Mouse (Mus musculus): ENCODE results near the gene C8g. TPM values are rescaled to one million over a fixed set of nuclear protein-coding genes. Genes with fewer than 3 reads are reported as not detected.

C8g gene
- polyA plus RNA-seq, 1 experiment from 2014 or later = 5.2 TPM

- no peak for ATAC-seq
- POLR2A ChIA-PET = interaction anchor here (1.0 kb wide), 1 partner anchor 40 kb away, joined by 3 read pairs; no protein-coding TSS in a partner anchor
- no peaks in the 10 kb centered on the region for H3K27me3 ChIP-seq
- in situ Hi-C loops (cut with MboI; ENCODE audit: low pct_unique_long_range_greater_than_20kb) = no loop called here
- no peak for TF ChIP-seq CTCF (IDR thresholded peaks at IDR 0.05)
- CTCF ChIA-PET = interaction anchor here (0.8 to 1.9 kb wide), 3 partner anchors 22 to 35 kb away, joined by 3 to 6 read pairs (median 4); partner anchors contain the start of gene Fut7
- DNase-seq (ENCODE audit: low read depth, low spot score) = no peak
These were observed 44.3 kb downstream of the C8g start for GRCm38 (mm10) chr2:25457022-25457896.

GRCm38 (mm10) chr2:25456205-25456953, 45.1 kb downstream of the C8g start, which contains the start of gene Clic3:
Gene Clic3 (plus strand): TSS chr2:25456838.
- no peaks in the 10 kb centered on the region for H3K27me3 ChIP-seq
- no peak for TF ChIP-seq CTCF (IDR thresholded peaks at IDR 0.05)
- POLR2A ChIA-PET = no interaction called here
- ATAC-seq (no peak), DNase-seq (ENCODE audit: low read depth, low spot score) (no peak)
- in situ Hi-C loops (cut with MboI; ENCODE audit: low pct_unique_long_range_greater_than_20kb) = no loop called here
- CTCF ChIA-PET = interaction anchor here (0.6 to 1.9 kb wide), 4 partner anchors 21 to 435 kb away, joined by 3 to 6 read pairs (median 4); partner anchors contain the start of gene Fut7

GRCm38 (mm10) chr2:25452951-25453350, 48.6 kb downstream of the C8g start:
- H3K27me3 ChIP-seq = no peaks in the 10 kb centered on the region
- in situ Hi-C loops (cut with MboI; ENCODE audit: low pct_unique_long_range_greater_than_20kb) = no loop called here
- ATAC-seq = no peak
- DNase-seq (ENCODE audit: low read depth, low spot score) = no peak
- ChIA-PET CTCF (interaction anchor here (1.4 to 2.2 kb wide), 2 partner anchors 24 to 98 kb away, joined by 3 to 4 read pairs; partner anchors contain the start of gene Abca2), POLR2A (no interaction called here)
- no peak for TF ChIP-seq CTCF (IDR thresholded peaks at IDR 0.05)

- in situ Hi-C loops (cut with MboI; ENCODE audit: low pct_unique_long_range_greater_than_20kb) = no loop called here
- POLR2A ChIA-PET = no interaction called here
- DNase-seq (ENCODE audit: low read depth, low spot score) = no peak
These were observed 50.5 kb downstream of the C8g start for GRCm38 (mm10) chr2:25450853-25451647.

More at GRCm38 (mm10) chr2:25450853-25451647, 50.5 kb downstream of the C8g start:
- TF ChIP-seq CTCF (IDR thresholded peaks at IDR 0.05) = no peak
- ATAC-seq = no peak
- H3K27me3 ChIP-seq = no peaks in the 10 kb centered on the region
- CTCF ChIA-PET = interaction anchor here (0.7 to 2.2 kb wide), 2 partner anchors 22 to 24 kb away, joined by 3 to 4 read pairs; partner anchors contain the start of gene Abca2

Other genes with a start within 250 kb of the C8g start
- gene Tmem203, start 246.3 kb downstream of the C8g start, polyA plus RNA-seq (2021) = 26.3 TPM
- gene Tprn, start 239.1 kb downstream of the C8g start, polyA plus RNA-seq (2021) = 110 TPM
- 75.4 TPM for gene Ssna1, start 229.3 kb downstream of the C8g start, polyA plus RNA-seq (2021)
- gene Anapc2, start 229.2 kb downstream of the C8g start, polyA plus RNA-seq (2021) = 99.7 TPM
- gene Tmem210, start 213.6 kb downstream of the C8g start, polyA plus RNA-seq (2021) = not detected
- gene Lrrc26, start 211.8 kb downstream of the C8g start, polyA plus RNA-seq (2021) = not detected
- 0.08 TPM for gene Grin1, start 182.5 kb downstream of the C8g start, polyA plus RNA-seq (2021)
- 75.5 TPM for gene Man1b1, start 169.4 kb downstream of the C8g start, polyA plus RNA-seq (2021)
- gene Dpp7, start 145.4 kb downstream of the C8g start, polyA plus RNA-seq (2021) = 58.3 TPM
- 108 TPM for gene Uap1l1, start 136.0 kb downstream of the C8g start, polyA plus RNA-seq (2021)
- 11.4 TPM for gene Sapcd2, start 129.4 kb downstream of the C8g start, polyA plus RNA-seq (2021)
- gene Entpd2, start 105.8 kb downstream of the C8g start, polyA plus RNA-seq (2021) = 0.10 TPM
- 249 TPM for gene Npdc1, start 102.4 kb downstream of the C8g start, polyA plus RNA-seq (2021)
- 0.09 TPM for gene Fut7, start 78.5 kb downstream of the C8g start, polyA plus RNA-seq (2021)
- 98.6 TPM for gene Abca2, start 73.0 kb downstream of the C8g start, polyA plus RNA-seq (2021)
- gene Clic3, start 44.9 kb downstream of the C8g start, polyA plus RNA-seq (2021) = 1.0 TPM
- gene Paxx, start 40.6 kb downstream of the C8g start, polyA plus RNA-seq (2021) = 23.3 TPM
- gene Ptgds, start 31.7 kb downstream of the C8g start, polyA plus RNA-seq (2021) = 33.6 TPM
- not detected for gene Lcn12, start 7.8 kb downstream of the C8g start, polyA plus RNA-seq (2021)
- gene Fbxw5, start 969 bp downstream of the C8g start, polyA plus RNA-seq (2021) = 85.5 TPM
- 30.4 TPM for gene Traf2, start 45.2 kb upstream of the C8g start, polyA plus RNA-seq (2021)
- 285 TPM for gene Edf1, start 56.1 kb upstream of the C8g start, polyA plus RNA-seq (2021)
- 15.4 TPM for gene Mamdc4, start 73.1 kb upstream of the C8g start, polyA plus RNA-seq (2021)
- 139 TPM for gene Phpt1, start 73.5 kb upstream of the C8g start, polyA plus RNA-seq (2021)
- 4.0 TPM for gene Ajm1, start 80.0 kb upstream of the C8g start, polyA plus RNA-seq (2021)
- 90.3 TPM for gene Rabl6, start 106.8 kb upstream of the C8g start, polyA plus RNA-seq (2021)
- 0.36 TPM for gene Ccdc183, start 116.0 kb upstream of the C8g start, polyA plus RNA-seq (2021)
- gene Tmem141, start 120.3 kb upstream of the C8g start, polyA plus RNA-seq (2021) = 17.5 TPM
- not detected for gene Fcna, start 126.3 kb upstream of the C8g start, polyA plus RNA-seq (2021)
- gene Lcn8, start 151.4 kb upstream of the C8g start, polyA plus RNA-seq (2021) = not detected
- not detected for gene Lcn5, start 156.2 kb upstream of the C8g start, polyA plus RNA-seq (2021)
- gene Lcn6, start 175.1 kb upstream of the C8g start, polyA plus RNA-seq (2021) = not detected
- gene Lcn10, start 181.0 kb upstream of the C8g start, polyA plus RNA-seq (2021) = not detected
- not detected for gene Obp2a, start 198.3 kb upstream of the C8g start, polyA plus RNA-seq (2021)
- gene Bmyc, start 205.0 kb upstream of the C8g start, polyA plus RNA-seq (2021) = 17.0 TPM
- gene Obp2b, start 235.3 kb upstream of the C8g start, polyA plus RNA-seq (2021) = not detected